Mouse (Mus musculus) heart, embryonic 15.5 days (tissue): ENCODE results near the gene Itpka. TPM values are rescaled to one million over a fixed set of nuclear protein-coding genes. Genes with fewer than 3 reads are reported as not detected.

Source experiments
- ATAC-seq: fragments of 200-750 bp; cut with Nextera tagmentation; replicated peaks from 2 replicates; pipeline ENCODE4 v1.8.0; 2017; ENCODE audit warnings: low read depth, moderate TSS enrichment; ENCODE audit not compliant: insufficient number of reproducible peaks, insufficient read depth, low FRiP score
- H3K27ac ChIP-seq: fragments of 300-500 bp; sonication (generic); 2 replicates; pipeline ENCODE4 v1.5.1; 2015; ENCODE audit warnings: mild to moderate bottlenecking, inconsistent platforms
- H3K27me3 ChIP-seq: fragments of 300-500 bp; sonication (generic); 2 replicates; pipeline ENCODE4 v1.6.1; 2015; ENCODE audit warnings: inconsistent platforms
- H3K36me3 ChIP-seq: fragments of 300-500 bp; sonication (generic); 2 replicates; pipeline ENCODE4 v1.6.1; 2015; ENCODE audit warnings: mild to moderate bottlenecking, inconsistent platforms
- H3K4me1 ChIP-seq: fragments of 300-500 bp; sonication (generic); replicated peaks from 2 replicates; pipeline ENCODE4 v1.6.1; 2015; ENCODE audit warnings: inconsistent platforms
- H3K4me2 ChIP-seq: fragments of 300-500 bp; sonication (generic); 2 replicates; pipeline ENCODE4 v1.6.1; 2015; ENCODE audit warnings: inconsistent platforms, mild to moderate bottlenecking, moderate library complexity
- H3K4me3 ChIP-seq: fragments of 300-500 bp; sonication (generic); 2 replicates; pipeline ENCODE4 v1.5.1; 2015; ENCODE audit warnings: mild to moderate bottlenecking, inconsistent platforms
- H3K9ac ChIP-seq: fragments of 300-500 bp; sonication (generic); 2 replicates; pipeline ENCODE4 v1.6.1; 2015; ENCODE audit warnings: mild to moderate bottlenecking, inconsistent platforms
- H3K9me3 ChIP-seq: fragments of 300-500 bp; sonication (generic); replicated peaks from 2 replicates; pipeline ENCODE4 v1.6.1; 2016; ENCODE audit warnings: inconsistent platforms
- WGBS: fragments of 180-500 bp; shearing (Covaris S2); methylation state at CpG from one replicate; pipeline ENCODE4 v1.1.7; 2015; ENCODE audit warnings: mixed read lengths; 5-methylcytosine and 5-hydroxymethylcytosine counted together
- polyA plus RNA-seq: library from polyadenylated mRNA; unstranded; fragments of >200 nt; fragmentation: Nextera tagmentation; extraction: Ambion mirVana; gene quantifications from 2 replicates; pipeline ENCODE4 v1.2.1, GENCODE M21; 2015

Itpka gene
- polyA plus RNA-seq, 1 experiment from 2014 or later, result 2.4 TPM

DNA sequence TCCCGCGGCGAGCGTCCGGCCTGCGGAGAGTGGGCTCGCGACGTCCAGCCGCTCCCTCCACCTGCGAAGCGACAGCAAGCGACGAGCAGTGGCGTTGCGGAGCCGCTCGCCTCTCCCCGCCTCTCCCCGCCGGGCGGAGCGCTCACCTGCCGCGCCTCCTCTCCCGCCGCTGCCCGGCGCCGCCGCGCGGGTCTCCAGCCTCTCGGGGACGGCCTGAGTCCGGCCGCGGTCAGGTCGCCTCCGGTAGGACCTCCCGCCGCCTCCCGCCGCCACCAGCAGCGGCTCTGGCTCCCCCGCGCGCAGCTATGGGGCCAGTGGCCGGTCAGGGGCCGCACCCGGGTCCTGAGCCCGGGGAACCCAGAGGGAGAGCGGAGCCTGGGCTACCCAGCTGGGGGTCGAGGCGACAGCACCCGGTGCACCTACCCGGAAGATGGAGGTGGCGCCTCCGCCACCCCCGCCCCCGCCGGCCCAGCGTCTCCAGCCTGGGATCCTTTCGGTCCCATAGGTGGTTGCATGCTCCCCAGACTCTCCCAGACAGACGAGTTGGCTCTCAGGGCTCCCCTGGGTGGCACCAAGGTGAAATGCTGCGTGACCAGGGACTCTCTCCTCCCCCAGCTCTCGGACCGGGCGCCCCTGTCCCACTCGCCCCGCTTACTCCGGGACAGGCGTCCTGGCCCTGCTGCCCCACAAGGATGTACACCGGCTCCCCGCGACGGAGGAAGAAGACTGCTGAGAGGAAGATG, 16.1 kb downstream of the Itpka start:
- no peaks in the 10 kb centered on the region for H3K9me3 ChIP-seq
- H3K4me1 ChIP-seq, result peaks cover 17% of the 10 kb centered on the region
- no peaks in the 10 kb centered on the region; the same call in 1 of the 2 replicates for H3K36me3 ChIP-seq
- no peak overlapping the region for H3K27ac ChIP-seq
- ATAC-seq, result 0 out of 2 replicates have a peak, but pooled peaks have one; percentile 43
- WGBS, result 1% methylated on average over 77 of the region's 77 CpGs
- peak overlapping the region; percentile 60 for H3K9ac ChIP-seq
- H3K4me2 ChIP-seq, result peak overlapping the region; percentile 100
- peak overlapping the region; percentile 74 for H3K4me3 ChIP-seq
- peaks cover 73% of the 10 kb centered on the region for H3K27me3 ChIP-seq

GRCm38 (mm10) chr2:119758844-119759835, 17.0 kb downstream of the Itpka start:
- H3K27me3 ChIP-seq, result peaks cover 65% of the 10 kb centered on the region
- H3K9ac ChIP-seq, result peak overlapping the region; percentile 60; the same call in 1 of the 2 replicates
- WGBS, result 5% methylated on average over 44 of the region's 44 CpGs
- ATAC-seq, result no peak
- peak overlapping the region; percentile 100 for H3K4me2 ChIP-seq
- peaks cover 17% of the 10 kb centered on the region for H3K4me1 ChIP-seq
- H3K27ac ChIP-seq, result no peak overlapping the region
- H3K4me3 ChIP-seq, result peak overlapping the region; percentile 74
- H3K36me3 ChIP-seq, result peaks cover 9% of the 10 kb centered on the region
- H3K9me3 ChIP-seq, result no peaks in the 10 kb centered on the region

DNA sequence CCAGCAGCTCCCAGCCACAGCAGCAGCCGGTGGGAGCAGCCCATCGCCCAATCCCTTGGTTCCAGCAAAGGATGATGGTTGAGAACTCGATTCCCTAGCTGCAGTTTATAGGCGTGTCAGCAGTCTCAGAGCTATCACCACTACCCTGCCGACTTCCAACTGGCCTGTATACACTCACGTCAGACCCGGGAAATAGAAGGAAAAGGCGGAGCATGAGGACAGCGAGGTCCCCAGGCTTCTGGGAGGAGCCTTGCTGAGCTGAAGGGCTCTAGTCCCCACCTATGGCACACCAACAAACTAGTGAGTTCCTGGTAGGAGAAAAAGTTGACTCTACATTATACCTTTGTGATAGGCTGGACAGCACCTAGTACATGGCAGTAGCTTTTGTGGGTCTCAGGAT, 18.1 kb downstream of the Itpka start, which contains the start of gene Ltk:
Ltk (minus strand) TSS at position 181 of the 400 bp plus-strand sequence.
- Histone ChIP-seq H3K4me3 (peak within 1 kb of the TSS; percentile 74), H3K9ac (no peak within 1 kb of the TSS), H3K4me2 (peak within 1 kb of the TSS; percentile 100), H3K4me1 (peaks cover 17% of the 10 kb centered on the region), H3K9me3 (no peaks in the 10 kb centered on the region), H3K27me3 (peaks cover 57% of the 10 kb centered on the region), H3K27ac (no peak within 1 kb of the TSS), H3K36me3 (peaks cover 15% of the 10 kb centered on the region)
- whole genome bisulfite sequencing, result 10% methylated on average over 9 of the region's 9 CpGs
- no peak for ATAC-seq

DNA sequence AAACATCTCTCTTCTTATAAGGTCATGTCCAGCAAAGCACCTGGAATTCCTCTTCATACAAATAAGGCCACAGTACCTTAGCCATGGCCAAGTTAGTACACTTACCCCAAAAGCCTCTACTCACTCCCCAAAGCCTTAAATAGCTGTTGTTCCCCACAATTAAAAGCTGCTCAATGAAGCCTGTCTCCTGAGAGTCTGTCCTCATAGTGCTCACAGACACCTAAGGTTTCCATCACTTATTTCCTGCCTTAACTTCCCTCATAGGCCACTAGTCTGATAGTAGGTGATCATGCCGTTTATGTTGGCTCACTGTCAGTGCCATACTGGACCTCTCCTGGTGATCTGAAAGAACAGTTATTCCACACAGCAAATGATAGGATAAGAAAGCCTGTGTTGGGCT, 20.1 kb downstream of the Itpka start:
- Histone ChIP-seq H3K27ac (no peak overlapping the region), H3K9ac (no peak overlapping the region), H3K9me3 (no peaks in the 10 kb centered on the region), H3K4me2 (no peak overlapping the region), H3K27me3 (peaks cover 44% of the 10 kb centered on the region), H3K4me1 (peaks cover 16% of the 10 kb centered on the region), H3K4me3 (no peak overlapping the region), H3K36me3 (peaks cover 20% of the 10 kb centered on the region)
- no peak for ATAC-seq
- 44% methylated on average over 1 of the region's 1 CpGs for WGBS

- H3K9me3 ChIP-seq, result no peaks in the 10 kb centered on the region
- H3K4me2 ChIP-seq, result no peak overlapping the region
- peaks cover 28% of the 10 kb centered on the region for H3K27me3 ChIP-seq
- H3K4me3 ChIP-seq, result no peak overlapping the region
- H3K27ac ChIP-seq, result no peak overlapping the region
- no peaks in the 10 kb centered on the region for H3K4me1 ChIP-seq
- no peak overlapping the region for H3K9ac ChIP-seq
- no peak for ATAC-seq
- WGBS, result 52% methylated on average over 4 of the region's 4 CpGs
- peaks cover 31% of the 10 kb centered on the region for H3K36me3 ChIP-seq
Observed at GRCm38 (mm10) chr2:119763924-119764323, 21.8 kb downstream of the Itpka start.

- ATAC-seq, result no peak
- Histone ChIP-seq H3K4me1 (no peaks in the 10 kb centered on the region), H3K36me3 (peaks cover 59% of the 10 kb centered on the region), H3K9me3 (no peaks in the 10 kb centered on the region), H3K4me3 (no peak overlapping the region), H3K4me2 (no peak overlapping the region), H3K27ac (no peak overlapping the region), H3K9ac (no peak overlapping the region), H3K27me3 (no peaks in the 10 kb centered on the region; the same call in 1 of the 2 replicates)
- WGBS, result 90% methylated on average over 6 of the region's 6 CpGs
Observed at GRCm38 (mm10) chr2:119767246-119767645, 25.1 kb downstream of the Itpka start.

DNA sequence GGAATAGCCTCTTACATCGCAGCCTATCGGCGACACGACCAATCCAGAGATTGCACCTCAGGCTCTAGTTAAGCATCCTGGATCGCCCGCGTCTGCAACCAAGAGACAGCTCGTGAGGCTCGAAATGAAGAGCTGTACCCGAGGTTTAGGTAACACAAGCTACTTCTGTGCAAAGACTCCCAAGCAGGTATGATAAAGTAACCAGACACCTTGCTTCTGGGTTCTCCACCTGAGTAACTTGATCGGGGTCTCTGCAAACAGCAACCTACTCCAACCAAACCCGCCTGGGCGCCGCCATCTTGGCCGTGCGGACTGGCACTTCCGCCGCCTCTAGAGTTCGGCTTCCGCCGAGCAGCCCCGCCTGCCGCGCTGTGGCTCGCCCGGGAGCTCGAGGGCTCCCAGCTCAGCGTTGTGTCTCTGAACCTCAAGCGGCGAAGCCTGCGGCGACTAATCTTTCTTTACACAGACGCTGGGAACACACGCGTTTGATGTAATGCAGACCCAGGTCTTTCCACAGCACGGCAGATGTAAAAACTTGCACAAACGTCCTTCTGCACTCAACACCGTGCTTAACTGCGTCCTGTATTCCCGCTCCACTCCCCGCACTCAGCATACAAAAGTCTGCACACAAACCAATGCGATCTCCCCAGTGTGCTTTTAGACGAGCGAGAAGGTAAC, 45.2 kb downstream of the Itpka start, which contains the start of gene Rpap1:
Rpap1 (minus strand) TSS at position 332 of the 678 bp plus-strand sequence.
- Histone ChIP-seq H3K4me2 (peak within 1 kb of the TSS; percentile 80), H3K9me3 (no peaks in the 10 kb centered on the region), H3K27me3 (no peaks in the 10 kb centered on the region), H3K36me3 (peaks cover 7% of the 10 kb centered on the region), H3K4me1 (peaks cover 11% of the 10 kb centered on the region), H3K4me3 (peak within 1 kb of the TSS; percentile 71), H3K9ac (peak within 1 kb of the TSS; percentile 65), H3K27ac (peak within 1 kb of the TSS; percentile 89)
- peak; percentile 93 for ATAC-seq
- WGBS, result under 1% methylated on average over 44 of the region's 44 CpGs

GRCm38 (mm10) chr2:119789996-119790395, 47.9 kb downstream of the Itpka start:
- Histone ChIP-seq H3K4me2 (no peak overlapping the region), H3K27me3 (no peaks in the 10 kb centered on the region), H3K9ac (no peak overlapping the region), H3K4me1 (peaks cover 11% of the 10 kb centered on the region), H3K9me3 (no peaks in the 10 kb centered on the region), H3K27ac (no peak overlapping the region), H3K4me3 (no peak overlapping the region), H3K36me3 (no peaks in the 10 kb centered on the region)
- no peak for ATAC-seq
- 80% methylated on average over 2 of the region's 2 CpGs for WGBS

DNA sequence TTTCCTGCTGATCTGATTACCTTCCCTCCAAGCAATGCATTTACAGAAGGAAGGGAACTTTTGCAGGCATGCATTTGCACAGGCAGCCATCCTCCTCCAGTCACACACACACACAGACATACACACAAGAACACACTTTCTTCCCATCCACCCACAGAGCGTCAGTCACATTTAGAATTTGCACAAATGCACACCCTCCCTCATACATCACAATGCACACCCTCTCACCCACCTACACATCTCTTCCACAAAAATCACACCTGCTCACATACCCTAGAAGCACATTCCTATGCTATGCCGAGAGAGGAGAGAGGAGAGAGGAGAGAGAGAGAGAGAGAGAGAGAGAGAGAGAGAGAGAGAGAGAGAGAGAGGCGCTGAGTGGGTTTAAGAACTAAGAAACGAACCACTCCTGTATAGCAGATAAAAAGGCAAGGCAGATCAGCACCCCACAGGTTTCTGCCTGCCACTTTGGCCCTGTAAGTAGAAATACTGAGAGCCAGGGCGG, 55.2 kb downstream of the Itpka start, which contains the start of gene Tyro3:
Tyro3 (plus strand) TSS at position 455 of the 505 bp plus-strand sequence.
- no peaks in the 10 kb centered on the region for H3K36me3 ChIP-seq
- peak within 1 kb of the TSS; percentile 43; the same call in 1 of the 2 replicates for H3K27ac ChIP-seq
- H3K9me3 ChIP-seq, result no peaks in the 10 kb centered on the region
- H3K27me3 ChIP-seq, result peaks cover 15% of the 10 kb centered on the region
- H3K4me2 ChIP-seq, result peak within 1 kb of the TSS; percentile 97
- no peak for ATAC-seq
- H3K9ac ChIP-seq, result no peak within 1 kb of the TSS
- peaks cover 29% of the 10 kb centered on the region for H3K4me1 ChIP-seq
- H3K4me3 ChIP-seq, result peak within 1 kb of the TSS; percentile 63
- 42% methylated on average over 5 of the region's 5 CpGs for whole genome bisulfite sequencing

GRCm38 (mm10) chr2:119798246-119798927, 56.2 kb downstream of the Itpka start:
- Histone ChIP-seq H3K27me3 (peaks cover 15% of the 10 kb centered on the region), H3K9ac (no peak overlapping the region), H3K4me3 (peak overlapping the region; percentile 63), H3K4me1 (peaks cover 37% of the 10 kb centered on the region), H3K36me3 (no peaks in the 10 kb centered on the region), H3K9me3 (no peaks in the 10 kb centered on the region), H3K4me2 (peak overlapping the region; percentile 97), H3K27ac (peak overlapping the region; percentile 43; the same call in 1 of the 2 replicates)
- 0 out of 2 replicates have a peak, but pooled peaks have one; percentile 13 for ATAC-seq
- WGBS, result 9% methylated on average over 13 of the region's 13 CpGs
